8 mouse cellular contexts compared by ENCODE assay signal in the genomic region with DNA sequence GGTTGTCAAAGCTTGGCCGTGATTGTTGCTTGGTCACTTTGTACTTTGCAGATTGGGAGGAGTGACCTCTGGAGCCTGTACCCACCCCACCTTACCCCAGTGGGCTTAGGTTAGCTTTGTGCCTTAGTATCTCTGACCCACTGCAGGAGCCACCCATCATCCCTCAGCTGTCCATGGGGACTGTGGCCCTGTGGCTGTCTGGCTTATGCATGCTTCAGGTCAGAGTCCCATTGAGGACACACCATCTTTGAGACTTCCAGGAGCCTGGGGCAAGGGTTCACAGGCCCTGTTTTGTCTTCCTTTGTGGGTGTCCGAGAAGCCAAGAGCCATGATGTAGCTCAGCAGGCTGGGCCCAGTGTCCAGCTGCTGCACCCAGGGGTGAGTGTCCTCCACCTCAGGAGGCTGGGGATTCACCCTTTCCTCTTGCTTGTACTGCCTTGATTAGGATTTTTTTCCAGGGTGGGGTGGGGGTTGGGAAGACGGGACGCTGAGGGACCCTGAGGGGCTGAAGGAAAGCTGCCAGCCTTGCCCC. TPM values are rescaled to one million over a fixed set of nuclear protein-coding genes. Genes with fewer than 3 reads are reported as not detected.
DNase-seq lines count a peak whose midpoint lies in the region; ATAC-seq and TF ChIP-seq lines count a peak whose summit lies in the region.

No protein-coding gene starts in this region.

- H3K4me1 ChIP-seq in liver, embryonic 12.5 days: peaks cover 9% of the 10 kb centered on the region
- H3K4me1 ChIP-seq in liver, postnatal 0 days (ENCODE audit: insufficient read depth): peaks cover 5% of the 10 kb centered on the region; the same call in 1 of the 2 replicates
- H3K4me1 ChIP-seq in intestine, embryonic 14.5 days (replicated peaks; ENCODE audit: control insufficient read depth, insufficient read depth, low read length): peaks cover 15% of the 10 kb centered on the region
- H3K4me1 ChIP-seq in neural tube, embryonic 15.5 days: peaks cover 28% of the 10 kb centered on the region

- no peak overlapping the region for H3K27ac ChIP-seq in liver, embryonic 12.5 days
- H3K27ac ChIP-seq in liver, postnatal 0 days (ENCODE audit: low read depth): no peak overlapping the region
- no peak overlapping the region for H3K27ac ChIP-seq in intestine, embryonic 14.5 days (ENCODE audit: low read depth)
- peak overlapping the region; percentile 97 for H3K27ac ChIP-seq in neural tube, embryonic 15.5 days (replicated peaks)

- 65% methylated on average over 4 of the region's 4 CpGs for WGBS in liver, embryonic 12.5 days (ENCODE audit: insufficient replicate concordance)
- WGBS in liver, postnatal 0 days (ENCODE audit: insufficient replicate concordance): 73% methylated on average over 4 of the region's 4 CpGs
- 89% methylated on average over 4 of the region's 4 CpGs for WGBS in intestine, embryonic 14.5 days
- WGBS in neural tube, embryonic 15.5 days: 80% methylated on average over 4 of the region's 4 CpGs

- no peak for ATAC-seq in liver, embryonic 12.5 days
- no peak for ATAC-seq in liver, postnatal 0 days
- ATAC-seq in intestine, embryonic 14.5 days (replicated peaks; ENCODE audit: low FRiP score, low TSS enrichment, low read depth): no peak
- no peak for ATAC-seq in neural tube, embryonic 15.5 days (ENCODE audit: low FRiP score)

- TF ChIP-seq CTCF in liver, postnatal 0 days (IDR thresholded peaks at IDR 0.05; ENCODE audit: low read depth): no peak

- H3K36me3 ChIP-seq in liver, embryonic 12.5 days: no peaks in the 10 kb centered on the region
- H3K36me3 ChIP-seq in liver, postnatal 0 days (replicated peaks; ENCODE audit: insufficient read depth, low read length): no peaks in the 10 kb centered on the region
- no peaks in the 10 kb centered on the region for H3K36me3 ChIP-seq in intestine, embryonic 14.5 days (ENCODE audit: control insufficient read depth, insufficient read depth, low read length)
- H3K36me3 ChIP-seq in neural tube, embryonic 15.5 days: no peaks in the 10 kb centered on the region

- H3K4me2 ChIP-seq in liver, embryonic 12.5 days: peak overlapping the region; percentile 82
- no peak overlapping the region for H3K4me2 ChIP-seq in liver, postnatal 0 days (ENCODE audit: low read depth, low read length)
- H3K4me2 ChIP-seq in intestine, embryonic 14.5 days (ENCODE audit: low read length): peak overlapping the region; percentile 93
- peak overlapping the region; percentile 85 for H3K4me2 ChIP-seq in neural tube, embryonic 15.5 days

- H3K9me3 ChIP-seq in liver, embryonic 12.5 days (replicated peaks): no peaks in the 10 kb centered on the region
- no peaks in the 10 kb centered on the region for H3K9me3 ChIP-seq in liver, postnatal 0 days (ENCODE audit: low read length)
- no peaks in the 10 kb centered on the region for H3K9me3 ChIP-seq in intestine, embryonic 14.5 days (ENCODE audit: control insufficient read depth, low read length)
- H3K9me3 ChIP-seq in neural tube, embryonic 15.5 days (replicated peaks): no peaks in the 10 kb centered on the region

- H3K4me3 ChIP-seq in liver, embryonic 12.5 days: no peak overlapping the region
- H3K4me3 ChIP-seq in liver, postnatal 0 days (ENCODE audit: low read depth, low read length): no peak overlapping the region
- peak overlapping the region; percentile 67; the same call in 1 of the 2 replicates for H3K4me3 ChIP-seq in intestine, embryonic 14.5 days (ENCODE audit: low read depth, low read length)
- peak overlapping the region; percentile 61 for H3K4me3 ChIP-seq in neural tube, embryonic 15.5 days (replicated peaks)

- DNase-seq in adrenal gland, adult 2 months: peak; percentile 32
- DNase-seq in adrenal gland, postnatal 14 days: no peak
- no peak for DNase-seq in liver, postnatal 0 days
- no peak for DNase-seq in intestine, embryonic 14.5 days (ENCODE audit: low spot score)
- no peak for DNase-seq in thymus, postnatal 36 days
- DNase-seq in layer of hippocampus, adult 18-20 months (ENCODE audit: low spot score in 2 of 2): no peak

- no peak overlapping the region for H3K9ac ChIP-seq in liver, embryonic 12.5 days
- no peak overlapping the region for H3K9ac ChIP-seq in liver, postnatal 0 days (replicated peaks)
- H3K9ac ChIP-seq in intestine, embryonic 14.5 days (ENCODE audit: low read length): peak overlapping the region; percentile 69; the same call in 1 of the 2 replicates
- H3K9ac ChIP-seq in neural tube, embryonic 15.5 days (replicated peaks): peak overlapping the region; percentile 87

- TF ChIP-seq EP300 in liver, postnatal 0 days (IDR thresholded peaks at IDR 0.05; ENCODE audit: low read depth): no peak

- peaks cover 66% of the 10 kb centered on the region for H3K27me3 ChIP-seq in liver, embryonic 12.5 days (replicated peaks)
- H3K27me3 ChIP-seq in liver, postnatal 0 days (ENCODE audit: insufficient read depth, low read length): peaks cover 27% of the 10 kb centered on the region
- H3K27me3 ChIP-seq in intestine, embryonic 14.5 days (replicated peaks; ENCODE audit: control insufficient read depth, insufficient read depth, low read length): 0 out of 2 replicates have a peak, but pooled peaks cover 2% of the 10 kb centered on the region
- no peaks in the 10 kb centered on the region for H3K27me3 ChIP-seq in neural tube, embryonic 15.5 days (replicated peaks)

RNA-seq across cellular contexts. Expression of gene Fndc10, which starts 1.5 kb away (rescaled TPM):
- total RNA-seq in adrenal gland, adult 2 months (2021): 10 to 100 TPM; 42.6 to 65.1 TPM
- 247 and 266 TPM in 2 replicates for polyA plus RNA-seq in adrenal gland, adult 2 months (2012; rRNA removed)
- total RNA-seq in adrenal gland, postnatal 14 days (2021): 34.8 and 45.9 TPM in 2 replicates
- polyA plus RNA-seq in liver, embryonic 12.5 days (2016; fragmentation: Nextera tagmentation; extraction: Ambion mirVana): 1.9 and 2.0 TPM in 2 replicates
- polyA plus RNA-seq in liver, postnatal 0 days (2015; fragmentation: Nextera tagmentation; extraction: Ambion mirVana): 0.27 and 0.41 TPM in 2 replicates
- polyA plus RNA-seq in intestine, embryonic 14.5 days (2014; fragmentation: Nextera tagmentation; extraction: Ambion mirVana): 2.0 and 3.1 TPM in 2 replicates
- 18.9 and 25.0 TPM in 2 replicates for polyA plus RNA-seq in neural tube, embryonic 15.5 days (2015; fragmentation: Nextera tagmentation; extraction: Ambion mirVana)
- total RNA-seq in layer of hippocampus, adult 18-20 months (2021): 10 to 100 TPM; 23.3 to 23.5 TPM

RNA-seq across cellular contexts. Expression of gene Ssu72, which starts 9.0 kb away (rescaled TPM):
- 100 to 1,000 TPM; 104 to 143 TPM for total RNA-seq in adrenal gland, adult 2 months (2021)
- polyA plus RNA-seq in adrenal gland, adult 2 months (2012; rRNA removed): 178 and 190 TPM in 2 replicates
- total RNA-seq in adrenal gland, postnatal 14 days (2021): 94.3 and 97.0 TPM in 2 replicates
- 80.8 and 91.2 TPM in 2 replicates for polyA plus RNA-seq in liver, embryonic 12.5 days (2016; fragmentation: Nextera tagmentation; extraction: Ambion mirVana)
- 66.6 and 66.9 TPM in 2 replicates for polyA plus RNA-seq in liver, postnatal 0 days (2015; fragmentation: Nextera tagmentation; extraction: Ambion mirVana)
- polyA plus RNA-seq in intestine, embryonic 14.5 days (2014; fragmentation: Nextera tagmentation; extraction: Ambion mirVana): 149 and 151 TPM in 2 replicates
- 165 and 171 TPM in 2 replicates for polyA plus RNA-seq in neural tube, embryonic 15.5 days (2015; fragmentation: Nextera tagmentation; extraction: Ambion mirVana)
- 10 to 100 TPM; 81.4 to 89.1 TPM for total RNA-seq in layer of hippocampus, adult 18-20 months (2021)

RNA-seq across cellular contexts. Expression of gene Mib2, which starts 26.6 kb away (rescaled TPM):
- total RNA-seq in adrenal gland, adult 2 months (2021): 10 to 100 TPM; 40.8 to 50.9 TPM
- 110 and 117 TPM in 2 replicates for polyA plus RNA-seq in adrenal gland, adult 2 months (2012; rRNA removed)
- total RNA-seq in adrenal gland, postnatal 14 days (2021): 38.5 and 41.6 TPM in 2 replicates
- polyA plus RNA-seq in liver, embryonic 12.5 days (2016; fragmentation: Nextera tagmentation; extraction: Ambion mirVana): 7.2 and 7.4 TPM in 2 replicates
- 3.4 and 4.3 TPM in 2 replicates for polyA plus RNA-seq in liver, postnatal 0 days (2015; fragmentation: Nextera tagmentation; extraction: Ambion mirVana)
- 17.4 and 19.7 TPM in 2 replicates for polyA plus RNA-seq in intestine, embryonic 14.5 days (2014; fragmentation: Nextera tagmentation; extraction: Ambion mirVana)
- polyA plus RNA-seq in neural tube, embryonic 15.5 days (2015; fragmentation: Nextera tagmentation; extraction: Ambion mirVana): 48.6 and 54.7 TPM in 2 replicates
- total RNA-seq in layer of hippocampus, adult 18-20 months (2021): 100 to 1,000 TPM; 106 to 112 TPM

RNA-seq across cellular contexts. Expression of gene Tmem240, which starts 39.0 kb away (rescaled TPM):
- under 1 TPM; 0.55 to 0.73 TPM for total RNA-seq in adrenal gland, adult 2 months (2021)
- polyA plus RNA-seq in adrenal gland, adult 2 months (2012; rRNA removed): 2.0 and 3.1 TPM in 2 replicates
- 0.79 and 1.2 TPM in 2 replicates for total RNA-seq in adrenal gland, postnatal 14 days (2021)
- 0.17 and 0.24 TPM in 2 replicates for polyA plus RNA-seq in liver, embryonic 12.5 days (2016; fragmentation: Nextera tagmentation; extraction: Ambion mirVana)
- polyA plus RNA-seq in liver, postnatal 0 days (2015; fragmentation: Nextera tagmentation; extraction: Ambion mirVana): 0.02 and 0.06 TPM in 2 replicates
- polyA plus RNA-seq in intestine, embryonic 14.5 days (2014; fragmentation: Nextera tagmentation; extraction: Ambion mirVana): 0.55 and 0.60 TPM in 2 replicates
- polyA plus RNA-seq in neural tube, embryonic 15.5 days (2015; fragmentation: Nextera tagmentation; extraction: Ambion mirVana): 23.7 and 28.3 TPM in 2 replicates
- 10 to 100 TPM; 35.8 to 39.5 TPM for total RNA-seq in layer of hippocampus, adult 18-20 months (2021)

RNA-seq across cellular contexts. Expression of gene Mmp23, which starts 42.4 kb away (rescaled TPM):
- 1 to 10 TPM; 5.2 to 7.6 TPM for total RNA-seq in adrenal gland, adult 2 months (2021)
- polyA plus RNA-seq in adrenal gland, adult 2 months (2012; rRNA removed): 23.2 and 23.9 TPM in 2 replicates
- total RNA-seq in adrenal gland, postnatal 14 days (2021): 10.0 and 11.5 TPM in 2 replicates
- 8.1 and 9.2 TPM in 2 replicates for polyA plus RNA-seq in liver, embryonic 12.5 days (2016; fragmentation: Nextera tagmentation; extraction: Ambion mirVana)
- polyA plus RNA-seq in liver, postnatal 0 days (2015; fragmentation: Nextera tagmentation; extraction: Ambion mirVana): 5.9 and 6.8 TPM in 2 replicates
- 30.3 and 31.1 TPM in 2 replicates for polyA plus RNA-seq in intestine, embryonic 14.5 days (2014; fragmentation: Nextera tagmentation; extraction: Ambion mirVana)
- 6.5 and 10.5 TPM in 2 replicates for polyA plus RNA-seq in neural tube, embryonic 15.5 days (2015; fragmentation: Nextera tagmentation; extraction: Ambion mirVana)
- 1 to 10 TPM; 2.8 to 4.2 TPM for total RNA-seq in layer of hippocampus, adult 18-20 months (2021)

Comparison
In these comparisons a context has a peak if more than half of its experiments do, and no peak if none do; other contexts are left out.
1. H3K4me3 ChIP-seq: peak in intestine, embryonic 14.5 days (single experiment) and neural tube, embryonic 15.5 days (single experiment); none in liver, embryonic 12.5 days (single experiment) and liver, postnatal 0 days (single experiment).
2. H3K9ac ChIP-seq: peak in intestine, embryonic 14.5 days (single experiment) and neural tube, embryonic 15.5 days (single experiment); none in liver, embryonic 12.5 days (single experiment) and liver, postnatal 0 days (single experiment).